Mouse (Mus musculus): Measurements from ENCODE around the gene Khdrbs1.
A peak's percentile ranks its signal among the peaks of the same experiment; 100 is the strongest.
"Not testable (repeated sequence)": the region's sequence is repeated elsewhere in the genome, so short reads cannot be mapped to it uniquely, and the experiment has no call there.

Khdrbs1 gene

GRCm38 (mm10) chr4:129742232-129743009 is at the start of gene Khdrbs1:
Khdrbs1 (minus strand) TSS chr4:129742303.
- DNase-seq, result peak; percentile 97 to 99

DNA sequence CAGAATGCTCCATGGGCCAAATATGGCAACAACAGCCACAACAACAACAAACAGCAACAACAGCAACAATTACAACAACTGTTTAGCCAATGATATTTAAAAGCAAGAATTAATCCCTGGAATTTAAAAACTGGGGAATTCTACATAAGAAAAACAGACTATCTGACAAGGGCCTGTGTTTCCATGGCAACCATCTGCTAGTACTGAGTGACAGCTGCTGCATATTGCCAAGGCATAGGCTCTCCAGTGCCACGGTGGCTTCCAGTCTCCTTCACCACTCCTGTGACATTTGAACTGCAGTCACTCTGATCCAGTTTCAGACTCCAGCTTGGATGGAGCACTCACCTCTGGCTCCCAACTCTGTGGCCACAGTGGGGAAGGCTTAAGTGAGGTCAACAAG is 49.3 kb upstream of the Khdrbs1 start:
- DNase-seq, result no peak

DNA sequence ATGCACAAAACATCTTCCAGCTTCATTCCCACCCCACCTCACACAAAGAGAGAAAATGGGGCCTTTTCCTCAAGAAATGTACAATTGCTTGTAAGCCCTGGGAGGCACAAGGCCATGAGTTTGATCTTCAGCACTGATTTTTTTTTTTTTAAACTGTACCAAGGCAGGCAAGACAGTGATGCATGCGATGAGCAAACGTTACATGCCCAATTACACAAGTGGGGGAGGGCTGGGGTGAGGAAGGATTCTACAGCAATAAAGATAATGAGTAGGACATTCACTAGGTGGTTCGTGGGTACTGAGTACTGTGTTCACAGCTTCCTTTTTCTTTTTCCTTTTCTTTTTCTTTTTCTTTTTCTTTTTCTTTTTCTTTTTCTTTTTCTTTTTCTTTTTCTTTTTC is 48.4 kb upstream of the Khdrbs1 start:
- DNase-seq, result no peak

DNA sequence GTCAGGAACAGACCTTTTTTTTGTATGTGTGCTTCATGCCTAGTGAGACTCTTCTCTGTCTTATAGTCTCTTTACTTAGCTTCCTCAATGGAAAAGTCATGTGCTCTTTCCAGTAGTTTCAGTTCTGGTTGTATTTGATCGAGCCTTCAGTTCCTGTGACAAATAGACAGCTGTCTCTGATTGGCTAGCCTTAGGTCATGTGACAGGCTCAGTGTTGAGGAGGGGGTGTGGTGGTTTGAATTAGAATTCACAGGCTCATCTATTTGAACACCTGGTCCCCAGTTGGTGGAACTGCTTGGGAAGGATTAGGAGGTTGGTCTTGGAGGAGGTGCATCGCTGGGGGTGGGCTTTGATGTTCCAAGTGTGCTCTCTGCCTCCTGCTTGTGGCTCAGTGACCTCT is 47.5 kb upstream of the Khdrbs1 start:
- DNase-seq, result no peak

DNA sequence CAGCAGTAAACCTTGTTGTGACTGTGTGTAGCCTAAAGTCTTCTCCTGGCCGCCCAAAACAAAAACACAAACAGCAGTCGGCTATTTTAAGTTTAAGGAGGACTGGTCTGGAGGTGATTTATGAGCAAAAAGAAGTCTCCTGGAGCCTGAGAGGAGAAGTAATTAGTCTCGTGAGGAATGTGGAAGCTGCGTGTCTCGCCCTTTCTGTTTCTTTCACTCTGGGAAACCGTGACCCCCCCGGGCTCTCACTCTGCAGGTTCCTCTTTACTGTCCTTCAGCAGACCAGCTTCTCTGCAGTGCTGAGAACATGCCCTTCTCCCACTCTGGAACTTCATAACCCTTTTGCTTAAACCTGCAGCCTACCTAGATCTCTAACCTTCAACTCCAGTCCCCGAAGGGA is 46.6 kb upstream of the Khdrbs1 start:
- DNase-seq, result peak in 1 of 2 experiments; percentile 44

GRCm38 (mm10) chr4:129785178-129785577 is 43.1 kb upstream of the Khdrbs1 start:
- peak; percentile 77 to 84 for DNase-seq

- DNase-seq, result no peak
Measured at GRCm38 (mm10) chr4:129783506-129783905, 41.4 kb upstream of the Khdrbs1 start.

DNA sequence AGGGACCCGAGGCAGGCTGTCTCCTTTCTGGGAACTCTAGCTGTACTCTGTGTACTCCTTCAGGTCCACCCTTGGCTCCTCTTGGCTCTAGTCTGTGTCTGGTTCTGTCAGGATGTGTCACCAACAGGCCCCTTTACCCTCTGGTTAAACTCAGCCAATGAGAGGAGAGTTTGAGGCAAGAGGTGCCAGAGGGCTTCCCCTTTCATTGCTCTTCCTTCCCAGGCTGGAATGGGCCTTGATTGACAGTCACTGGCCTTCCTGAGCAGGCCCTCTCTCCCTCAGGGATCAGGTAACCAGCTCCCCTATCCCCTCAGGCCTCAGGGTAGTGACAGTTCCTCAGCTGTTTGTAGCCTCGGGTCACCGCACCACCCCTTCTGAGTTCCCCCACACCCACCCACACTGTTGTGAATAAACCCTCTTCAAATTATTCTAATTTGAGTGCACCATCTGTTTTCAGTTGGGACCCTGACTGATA is 40.8 kb upstream of the Khdrbs1 start:
- DNase-seq, result peak in 1 of 2 experiments; percentile 7

DNA sequence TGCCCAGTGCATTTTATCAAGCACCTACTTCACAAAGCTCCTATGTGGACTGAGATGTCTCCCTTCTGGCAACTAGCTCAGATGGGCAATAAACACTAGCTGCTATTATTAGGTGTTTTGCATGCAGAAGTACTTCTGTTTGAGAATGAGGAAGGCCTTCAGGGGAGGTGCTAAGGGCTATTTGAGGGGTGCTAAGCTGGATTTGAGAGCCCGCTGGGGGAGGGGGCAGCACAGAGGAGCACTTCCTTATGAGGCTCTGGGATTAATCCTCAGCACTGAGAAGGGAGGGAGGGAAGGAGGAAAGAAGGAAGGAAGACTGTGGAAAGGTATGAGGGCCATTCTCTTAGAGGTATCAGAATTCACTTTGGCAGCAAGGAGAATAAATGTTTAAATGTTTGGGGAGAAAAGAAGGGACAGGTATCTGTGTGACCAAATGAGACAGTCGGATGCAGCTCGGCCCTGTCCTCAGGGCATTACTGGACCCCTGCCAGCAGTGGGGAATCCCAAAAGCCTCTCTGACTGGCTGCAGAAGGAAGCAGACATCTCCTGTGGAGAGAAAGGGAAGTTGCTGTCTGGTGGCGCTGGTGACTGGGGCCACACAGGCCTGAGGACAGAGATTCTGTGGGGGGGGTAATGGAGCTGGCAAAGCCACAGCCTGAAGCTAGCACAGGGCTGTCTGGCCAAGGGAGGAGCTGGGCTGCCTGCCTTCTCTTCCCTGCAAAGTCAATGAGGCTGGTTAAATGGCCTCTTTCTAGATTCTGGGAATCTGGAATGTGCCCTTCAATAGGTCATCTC is 40.0 kb upstream of the Khdrbs1 start:
- peak; percentile 57 to 72 for DNase-seq

DNA sequence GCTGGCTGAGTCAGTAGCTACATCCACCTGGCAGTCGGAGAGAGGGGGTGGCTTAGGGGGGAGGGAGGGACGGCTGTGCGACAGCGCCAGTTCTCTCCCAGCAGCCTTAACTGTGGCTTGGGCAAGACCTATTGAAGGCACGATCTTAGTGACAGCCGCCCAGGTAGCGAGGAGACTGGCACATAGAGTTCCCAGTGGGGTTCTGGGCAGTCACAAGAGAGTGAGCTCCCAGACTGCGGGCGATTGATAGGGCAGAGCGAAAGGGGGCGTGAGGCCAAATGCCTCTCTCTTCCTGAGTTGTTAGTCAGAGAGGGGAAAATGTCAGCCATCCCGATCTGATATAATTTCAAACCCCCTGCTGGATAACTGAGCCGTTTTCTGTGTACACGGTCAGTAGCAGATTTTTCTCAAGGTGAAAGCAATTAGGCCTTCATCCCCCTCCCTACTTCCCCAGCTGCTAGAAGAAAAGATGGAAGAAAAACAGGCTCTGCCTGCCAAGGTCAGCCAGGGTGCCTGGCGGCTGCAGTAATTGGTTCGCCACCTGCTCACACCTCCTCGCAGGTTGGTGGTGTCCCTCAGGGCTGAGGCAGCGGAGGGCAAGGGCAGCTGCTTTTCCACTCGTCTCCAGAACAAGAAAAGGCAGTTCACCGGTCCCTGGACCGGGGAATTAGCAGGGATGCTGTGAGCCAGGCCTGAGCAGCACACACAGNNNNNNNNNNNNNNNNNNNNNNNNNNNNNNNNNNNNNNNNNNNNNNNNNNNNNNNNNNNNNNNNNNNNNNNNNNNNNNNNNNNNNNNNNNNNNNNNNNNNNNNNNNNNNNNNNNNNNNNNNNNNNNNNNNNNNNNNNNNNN is 29.8 kb upstream of the Khdrbs1 start:
- peak; percentile 47 to 51 for DNase-seq

GRCm38 (mm10) chr4:129771314-129771671 is 29.2 kb upstream of the Khdrbs1 start:
- no peak for DNase-seq

DNA sequence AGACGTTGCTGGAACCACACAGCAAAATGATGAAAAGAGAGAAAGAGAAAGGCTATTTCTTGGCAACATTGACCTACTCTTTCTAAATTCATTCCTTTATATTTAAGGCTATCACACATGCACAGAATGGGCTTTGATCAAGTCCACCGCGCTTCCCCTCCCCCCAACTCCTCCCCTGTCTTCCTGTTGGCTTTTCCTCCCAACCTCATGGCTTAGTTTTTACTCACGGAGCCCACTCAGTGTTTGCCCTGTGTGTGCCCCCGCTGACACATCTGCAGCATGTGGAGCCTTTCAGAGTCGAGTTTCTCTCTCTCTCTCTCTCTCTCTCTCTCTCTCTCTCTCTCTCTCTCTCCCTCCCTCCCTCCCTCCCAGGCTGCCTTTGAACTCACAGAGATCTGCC is 28.5 kb upstream of the Khdrbs1 start:
- DNase-seq, result no peak

DNA sequence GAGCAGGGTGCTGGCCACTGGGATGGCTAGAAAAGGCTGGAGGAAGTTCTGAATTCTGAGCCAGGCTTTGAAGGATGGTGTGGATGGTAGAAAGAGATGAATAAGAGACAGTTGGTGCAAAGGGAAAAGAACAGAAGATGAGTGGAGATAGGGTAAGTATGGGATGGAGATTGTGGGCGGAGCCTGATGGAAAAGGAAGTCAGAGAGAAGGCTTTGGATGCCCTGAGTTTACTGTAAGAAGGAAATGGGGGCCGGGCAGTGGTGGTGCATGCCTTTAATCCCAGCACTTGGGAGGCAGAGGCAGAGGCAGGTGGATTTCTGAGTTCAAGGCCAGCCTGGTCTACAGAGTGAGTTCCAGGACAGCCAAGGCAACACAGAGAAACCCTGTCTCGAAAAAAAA is 26.6 kb upstream of the Khdrbs1 start:
- DNase-seq, result not testable (repeated sequence)

DNA sequence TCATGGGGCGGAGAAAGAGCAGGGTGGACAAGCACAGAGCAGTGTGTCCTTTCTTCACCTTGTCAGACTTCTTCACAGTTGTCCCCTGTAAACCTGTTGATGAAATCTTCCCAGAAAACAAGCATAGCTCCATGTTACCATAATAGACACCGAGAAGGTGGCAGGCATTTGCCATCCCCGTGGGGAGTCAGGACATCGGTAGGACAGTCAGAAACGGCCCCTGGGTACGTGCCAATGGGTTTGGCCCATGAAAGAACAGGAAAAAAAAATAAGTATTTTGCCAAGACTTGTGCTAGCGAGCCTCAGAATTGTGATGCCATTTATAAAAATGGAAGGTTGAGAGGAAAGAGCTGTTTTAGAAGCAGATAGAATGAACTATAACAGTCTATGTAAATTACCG is 25.7 kb upstream of the Khdrbs1 start:
- no peak for DNase-seq

DNA sequence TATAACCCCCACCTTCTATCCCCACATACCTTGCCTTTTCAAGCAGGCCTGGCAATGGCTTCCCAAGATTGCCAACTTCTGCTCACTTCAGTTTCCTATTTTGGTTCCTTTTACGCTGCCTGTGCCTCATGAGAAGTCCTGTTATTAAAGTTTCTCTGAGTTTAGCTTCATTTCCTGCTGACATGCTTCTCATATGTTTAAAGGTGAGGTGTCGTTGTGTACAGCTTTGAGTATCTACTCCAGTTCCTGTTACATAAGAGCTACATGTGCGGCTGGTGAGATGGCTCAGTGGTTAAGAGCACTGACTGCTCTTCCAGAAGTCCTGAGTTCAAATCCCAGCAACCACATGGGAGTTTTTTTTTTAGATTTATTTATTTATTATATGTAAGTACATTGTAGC is 23.2 kb upstream of the Khdrbs1 start:
- DNase-seq, result no peak

DNA sequence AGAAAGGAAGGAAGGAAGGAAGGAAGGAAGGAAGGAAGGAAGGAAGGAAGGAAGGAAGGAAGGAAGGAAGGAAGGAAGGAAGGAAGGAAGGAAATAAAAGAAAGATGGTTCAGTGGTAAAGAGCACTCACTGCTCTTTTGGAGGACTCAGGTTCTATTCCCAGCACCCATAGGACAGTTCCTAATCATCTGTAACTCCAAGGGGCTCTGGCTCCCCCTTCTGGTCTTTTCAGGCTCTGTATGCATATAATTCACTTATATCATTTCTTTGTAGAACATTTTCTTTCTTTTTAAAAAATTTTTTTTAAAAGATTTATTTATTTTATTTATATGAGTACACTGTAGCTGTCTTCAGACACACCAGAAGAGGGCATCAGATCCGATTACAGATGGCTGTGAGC is 20.4 kb upstream of the Khdrbs1 start:
- DNase-seq, result not testable (repeated sequence)

- no peak for DNase-seq
Measured at GRCm38 (mm10) chr4:129761606-129762005, 19.5 kb upstream of the Khdrbs1 start.

DNA sequence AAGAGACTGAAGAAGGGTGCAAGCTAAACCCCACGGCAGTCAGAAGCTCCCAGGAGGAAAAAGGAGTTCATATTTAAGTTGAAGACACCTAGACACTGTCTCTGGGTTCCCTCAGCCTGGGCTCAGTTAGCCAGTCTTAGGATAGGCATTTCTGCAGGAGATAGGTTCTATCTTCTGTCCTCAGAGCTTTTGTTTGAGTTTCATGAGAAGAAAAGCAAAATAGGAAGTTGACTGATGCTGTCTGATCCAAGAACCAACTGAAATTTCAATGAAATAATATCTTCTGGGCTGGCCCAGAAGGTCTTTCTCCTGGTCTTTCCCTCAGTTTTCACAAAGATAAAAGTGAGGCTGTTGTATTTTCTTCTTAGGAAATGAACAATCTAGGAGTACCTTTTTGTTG is 13.4 kb upstream of the Khdrbs1 start:
- DNase-seq, result no peak

DNA sequence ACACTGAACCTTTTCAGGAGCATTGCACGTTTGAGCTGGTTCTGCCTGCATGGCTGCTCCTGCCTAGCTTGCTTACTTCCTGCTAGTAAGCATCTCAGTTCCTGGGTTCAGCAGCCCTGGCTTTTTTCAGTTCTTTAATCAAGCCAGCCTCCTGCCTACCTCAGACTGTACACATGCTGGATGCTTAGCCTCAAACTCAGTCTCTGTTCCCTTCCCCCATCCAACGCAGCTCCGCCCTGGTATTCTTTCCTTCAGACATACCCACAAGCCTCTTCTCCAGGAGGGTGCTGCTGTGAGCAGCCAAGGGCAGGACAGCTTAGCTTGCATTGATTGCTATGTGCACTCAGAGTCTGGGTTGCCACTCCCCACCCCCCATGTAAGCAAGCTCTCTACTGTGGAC is 12.6 kb upstream of the Khdrbs1 start:
- DNase-seq, result no peak

- no peak for DNase-seq
Measured at GRCm38 (mm10) chr4:129750430-129750829, 8.3 kb upstream of the Khdrbs1 start.

DNA sequence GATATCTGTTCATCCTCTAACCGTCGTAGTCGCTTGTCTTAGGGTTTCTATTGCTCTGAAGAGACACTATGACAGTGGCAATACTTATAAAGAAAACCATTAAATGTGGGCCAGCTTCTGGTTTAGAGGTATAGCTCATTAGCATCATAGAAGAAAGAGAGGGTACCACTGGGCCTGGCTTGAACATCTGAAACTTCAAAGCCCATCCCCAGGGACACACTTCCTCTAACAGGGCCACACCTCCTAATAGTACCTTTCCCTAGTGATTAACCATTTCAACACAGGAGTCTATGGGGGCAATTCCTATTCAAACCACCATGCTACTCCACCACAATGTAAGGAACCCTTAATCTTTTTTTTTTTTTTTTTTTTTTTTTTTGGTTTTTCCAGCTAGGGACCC is 4.5 kb upstream of the Khdrbs1 start:
- no peak for DNase-seq

GRCm38 (mm10) chr4:129746106-129746505 is 4.0 kb upstream of the Khdrbs1 start:
- no peak for DNase-seq

- no peak for DNase-seq
Measured at GRCm38 (mm10) chr4:129743494-129743893, 1.4 kb upstream of the Khdrbs1 start.

Measured in kidney, postnatal 36 days (tissue).